Mouse (Mus musculus) myocyte (in vitro differentiated cells): ENCODE measurements at regions not wholly inside any gene's neighbourhood (a gene's known extent, or its start where the extent isn't known, plus 50 kb on each side); places are given as distances from the start of the nearest gene placed in this dataset.

Experiments used
- H3K27me3 ChIP-seq: one replicate; pipeline ENCODE4 v1.6.1; 2011; ENCODE audit not compliant: control insufficient read depth, insufficient read depth, insufficient read length
- H3K36me3 ChIP-seq: one replicate; pipeline ENCODE4 v1.6.1; 2011; ENCODE audit not compliant: control insufficient read depth, insufficient read depth
- H3K4me2 ChIP-seq: one replicate; pipeline ENCODE4 v1.6.1; 2011; ENCODE audit warnings: low read depth, control low read depth
- H3K4me3 ChIP-seq: one replicate; pipeline ENCODE4 v1.5.1; 2011; ENCODE audit warnings: mild to moderate bottlenecking, control low read depth, moderate library complexity
- H3K79me2 ChIP-seq: one replicate; pipeline ENCODE4 v1.6.1; 2011; ENCODE audit not compliant: control insufficient read depth, insufficient read depth
- H3ac ChIP-seq: one replicate; pipeline ENCODE4 v1.6.1; 2011; ENCODE audit not compliant: control insufficient read depth, insufficient read length
- CEBPB ChIP-seq: IDR thresholded peaks from 2 replicates; pipeline ENCODE4 v1.6.1; 2011; ENCODE audit warnings: mild to moderate bottlenecking, moderate library complexity; ENCODE audit not compliant: poor library complexity, insufficient read depth, severe bottlenecking
- E2F4 ChIP-seq: IDR thresholded peaks from one replicate; pipeline ENCODE4 v1.6.1; 2011; ENCODE audit warnings: mild to moderate bottlenecking, control low read depth, moderate library complexity; ENCODE audit not compliant: insufficient read depth
- MAX ChIP-seq: IDR thresholded peaks from one replicate; pipeline ENCODE4 v1.6.1; 2011; ENCODE audit warnings: low read depth, mild to moderate bottlenecking, control low read depth
- MYOD1 ChIP-seq, 3 experiments: IDR thresholded peaks; one replicate each; pipeline ENCODE4 v1.6.1; 2011; ENCODE audit warnings: control low read depth in 2 of 3, low read depth in 2 of 3, mild to moderate bottlenecking in 2 of 3, moderate library complexity in 1 of 3; ENCODE audit not compliant: insufficient read length in 2 of 3, control insufficient read depth in 1 of 3
- MYOG ChIP-seq, 3 experiments: IDR thresholded peaks; one replicate each; pipeline ENCODE4 v1.6.1; 2011; ENCODE audit warnings: control low read depth in 2 of 3, low read depth in 2 of 3, mild to moderate bottlenecking in 2 of 3; ENCODE audit not compliant: insufficient read length in 2 of 3, control insufficient read depth in 1 of 3, insufficient read depth in 1 of 3
- POLR2A ChIP-seq: IDR thresholded peaks from one replicate; pipeline ENCODE4 v1.6.1; 2011; ENCODE audit warnings: low read depth, mild to moderate bottlenecking, control low read depth, moderate library complexity; ENCODE audit not compliant: insufficient read length
- POLR2AphosphoS2 ChIP-seq: IDR thresholded peaks from one replicate; pipeline ENCODE4 v1.6.1; 2011; ENCODE audit warnings: low read depth, control low read depth; ENCODE audit not compliant: insufficient read length
- REST ChIP-seq: IDR thresholded peaks from one replicate; pipeline ENCODE4 v1.6.1; 2011; ENCODE audit warnings: mild to moderate bottlenecking, control low read depth, moderate library complexity; ENCODE audit not compliant: insufficient read depth, insufficient read length
- SRF ChIP-seq: IDR thresholded peaks from one replicate; pipeline ENCODE4 v1.6.1; 2011; ENCODE audit warnings: low read depth; ENCODE audit not compliant: control insufficient read depth, insufficient read length
- TCF12 ChIP-seq: IDR thresholded peaks from one replicate; pipeline ENCODE4 v1.6.1; 2011; ENCODE audit warnings: mild to moderate bottlenecking, control low read depth; ENCODE audit not compliant: poor library complexity, insufficient read depth, severe bottlenecking
- TCF3 ChIP-seq: IDR thresholded peaks from one replicate; pipeline ENCODE4 v1.6.1; 2011; ENCODE audit warnings: low read depth, control low read depth; ENCODE audit not compliant: insufficient read length
- USF1 ChIP-seq: IDR thresholded peaks from one replicate; pipeline ENCODE4 v1.6.1; 2011; ENCODE audit warnings: low read depth, mild to moderate bottlenecking, control low read depth, moderate library complexity

GRCm38 (mm10) chr10:126391770-126392169, 425.8 kb downstream of the Lrig3 start:
- Histone ChIP-seq H3K4me2 (no peak overlapping the region), H3K27me3 (no peaks in the 10 kb centered on the region), H3K36me3 (no peaks in the 10 kb centered on the region), H3ac (no peak overlapping the region), H3K79me2 (no peaks in the 10 kb centered on the region), H3K4me3 (no peak overlapping the region)
- no peak for TF ChIP-seq POLR2AphosphoS2
- TF ChIP-seq TCF12: no peak
- no peak for TF ChIP-seq POLR2A
- TF ChIP-seq MYOG (IDR thresholded peaks at IDR 0.05; ENCODE audit: control insufficient read depth in 1 of 3, insufficient read depth in 1 of 3, insufficient read length in 2 of 3, low read depth in 2 of 3): no peak
- TF ChIP-seq MAX: no peak
- no peak for TF ChIP-seq USF1
- TF ChIP-seq MYOD1 (IDR thresholded peaks at IDR 0.05; ENCODE audit: control insufficient read depth in 1 of 3, insufficient read length in 2 of 3, low read depth in 2 of 3): no peak
- TF ChIP-seq TCF3: no peak

DNA sequence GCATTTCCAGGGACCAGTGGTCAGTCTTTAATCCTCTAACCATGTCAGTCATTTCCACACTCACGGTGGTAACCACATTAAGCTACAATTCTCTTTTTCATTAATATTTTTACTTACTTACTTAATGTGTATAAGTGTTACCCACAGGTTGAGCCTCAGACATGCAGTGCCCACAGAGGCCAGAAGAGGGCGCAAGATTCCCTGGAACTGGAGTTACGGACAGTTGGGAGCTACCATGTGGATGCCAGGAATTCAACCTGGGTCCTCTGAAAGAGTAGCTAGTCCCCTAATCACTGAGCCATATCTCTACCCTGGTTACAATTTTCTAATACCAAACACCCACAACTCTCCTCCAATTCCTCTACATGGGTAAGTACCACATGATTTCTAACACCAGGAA, 420.5 kb downstream of the Lrig3 start:
- Histone ChIP-seq H3K27me3 (no peaks in the 10 kb centered on the region), H3K79me2 (no peaks in the 10 kb centered on the region), H3K4me2 (no peak overlapping the region), H3ac (no peak overlapping the region), H3K36me3 (no peaks in the 10 kb centered on the region), H3K4me3 (no peak overlapping the region)
- TF ChIP-seq TCF3 (no peak), SRF (no peak), MAX (no peak), POLR2AphosphoS2 (no peak), TCF12 (no peak), CEBPB (no peak)

DNA sequence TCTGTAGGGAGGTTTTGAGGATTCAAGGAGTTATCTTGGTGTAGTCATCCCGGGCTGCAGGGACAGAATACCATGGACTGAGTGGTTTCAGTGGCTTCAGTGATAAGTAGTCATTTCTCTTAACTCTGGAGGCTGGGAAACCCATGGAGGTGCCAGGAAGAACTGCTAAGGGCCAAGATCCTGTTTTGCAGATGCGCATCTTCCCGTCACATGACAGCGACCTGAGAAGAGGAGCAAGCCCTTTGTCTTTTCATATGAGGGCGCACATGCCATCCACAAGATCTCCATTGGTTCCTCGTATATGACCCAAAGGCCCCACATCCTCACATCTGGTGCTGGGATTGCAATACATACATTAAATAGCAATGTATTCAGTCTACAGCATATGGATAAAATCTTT, 419.7 kb downstream of the Lrig3 start:
- TF ChIP-seq MYOG (IDR thresholded peaks at IDR 0.05; ENCODE audit: control insufficient read depth in 1 of 3, insufficient read depth in 1 of 3, insufficient read length in 2 of 3, low read depth in 2 of 3) (no peak), SRF (no peak)
- H3K79me2 ChIP-seq: no peaks in the 10 kb centered on the region
- H3ac ChIP-seq: no peak overlapping the region
- H3K36me3 ChIP-seq: no peaks in the 10 kb centered on the region
- no peak overlapping the region for H3K4me2 ChIP-seq
- no peak overlapping the region for H3K4me3 ChIP-seq
- H3K27me3 ChIP-seq: no peaks in the 10 kb centered on the region

- Histone ChIP-seq H3ac (no peak overlapping the region), H3K27me3 (no peaks in the 10 kb centered on the region), H3K4me3 (no peak overlapping the region), H3K4me2 (no peak overlapping the region), H3K36me3 (no peaks in the 10 kb centered on the region), H3K79me2 (no peaks in the 10 kb centered on the region)
- no peak for TF ChIP-seq TCF3
- TF ChIP-seq POLR2AphosphoS2: no peak
- no peak for TF ChIP-seq MYOG (IDR thresholded peaks at IDR 0.05; ENCODE audit: control insufficient read depth in 1 of 3, insufficient read depth in 1 of 3, insufficient read length in 2 of 3, low read depth in 2 of 3)
- TF ChIP-seq MAX: no peak
- no peak for TF ChIP-seq REST
- no peak for TF ChIP-seq USF1
- no peak for TF ChIP-seq POLR2A
- no peak for TF ChIP-seq E2F4
- no peak for TF ChIP-seq CEBPB
- no peak for TF ChIP-seq MYOD1 (IDR thresholded peaks at IDR 0.05; ENCODE audit: control insufficient read depth in 1 of 3, insufficient read length in 2 of 3, low read depth in 2 of 3)
- no peak for TF ChIP-seq TCF12
- no peak for TF ChIP-seq SRF
These were observed 414.4 kb downstream of the Lrig3 start for GRCm38 (mm10) chr10:126380381-126380780.

DNA sequence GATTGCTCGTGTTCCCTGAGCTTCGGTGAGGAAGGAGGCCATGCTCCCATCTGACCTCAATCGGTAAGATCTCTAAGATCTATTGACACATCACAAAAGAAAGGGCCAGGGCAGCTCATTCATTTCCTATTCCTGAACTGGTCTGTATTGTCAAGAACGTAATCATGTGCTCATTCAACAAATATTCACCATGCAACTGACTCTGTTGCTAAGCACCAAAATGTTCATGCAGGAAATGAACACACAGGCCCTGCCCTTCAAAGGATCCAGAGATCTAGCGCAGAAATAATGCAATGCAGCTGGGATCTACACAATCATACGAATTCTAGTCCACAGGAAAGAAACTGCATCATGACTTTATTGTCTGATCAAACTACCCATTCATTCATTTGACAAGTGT, 413.3 kb downstream of the Lrig3 start:
- Histone ChIP-seq H3ac (no peak overlapping the region), H3K27me3 (no peaks in the 10 kb centered on the region), H3K79me2 (no peaks in the 10 kb centered on the region), H3K4me3 (no peak overlapping the region), H3K4me2 (no peak overlapping the region), H3K36me3 (no peaks in the 10 kb centered on the region)
- TF ChIP-seq TCF3: no peak

DNA sequence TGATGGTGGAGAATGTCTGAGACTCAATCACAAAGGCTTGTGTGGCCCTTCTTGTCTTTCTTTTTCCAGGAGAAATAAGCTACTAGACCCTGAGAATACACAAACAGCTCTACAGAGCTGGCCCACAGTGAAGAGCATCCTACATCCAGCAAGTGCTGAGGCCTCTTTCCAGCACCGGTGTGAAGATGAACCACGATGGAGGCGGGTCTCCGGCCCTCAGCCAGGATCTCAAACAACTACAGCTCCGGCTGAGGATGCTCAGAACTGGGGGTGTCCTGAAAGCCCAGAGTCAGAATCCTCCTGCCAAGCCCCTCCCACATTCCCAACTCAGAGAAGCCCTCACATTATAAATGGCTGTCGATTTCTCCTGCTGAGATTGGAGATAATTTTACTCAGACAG, 407.9 kb downstream of the Lrig3 start:
- Histone ChIP-seq H3K79me2 (no peaks in the 10 kb centered on the region), H3K4me3 (no peak overlapping the region), H3ac (no peak overlapping the region), H3K36me3 (no peaks in the 10 kb centered on the region), H3K27me3 (no peaks in the 10 kb centered on the region), H3K4me2 (no peak overlapping the region)
- no peak for TF ChIP-seq POLR2AphosphoS2
- TF ChIP-seq CEBPB: no peak
- TF ChIP-seq SRF: no peak
- TF ChIP-seq REST: no peak
- TF ChIP-seq POLR2A: no peak
- no peak for TF ChIP-seq MYOD1 (IDR thresholded peaks at IDR 0.05; ENCODE audit: control insufficient read depth in 1 of 3, insufficient read length in 2 of 3, low read depth in 2 of 3)
- no peak for TF ChIP-seq MYOG (IDR thresholded peaks at IDR 0.05; ENCODE audit: control insufficient read depth in 1 of 3, insufficient read depth in 1 of 3, insufficient read length in 2 of 3, low read depth in 2 of 3)
- TF ChIP-seq TCF12: no peak
- no peak for TF ChIP-seq MAX
